Mouse (Mus musculus) heart, postnatal 0 days (tissue): ENCODE data around the gene Pbxip1. TPM values are rescaled to one million over a fixed set of nuclear protein-coding genes. Genes with fewer than 3 reads are reported as not detected.
A peak's percentile ranks its signal among the peaks of the same experiment; 100 is the strongest.

ENCODE experiments used
- ATAC-seq: fragments of 200-750 bp; cut with Nextera tagmentation; 2 replicates; pipeline ENCODE4 v1.8.0; 2017; ENCODE audit warnings: low read depth, moderate number of reproducible peaks, moderate library complexity; ENCODE audit not compliant: insufficient read depth
- DNase-seq: peaks from one replicate; pipeline ENCODE4 v3.0.0-alpha.2; 2016; ENCODE audit warnings: low spot score
- H3K27ac ChIP-seq: fragments of 300-500 bp; sonication (generic); 2 replicates; pipeline ENCODE4 v1.5.1; 2014; ENCODE audit warnings: low read depth, mild to moderate bottlenecking
- H3K27me3 ChIP-seq: fragments of 300-500 bp; sonication (generic); 2 replicates; pipeline ENCODE4 v1.6.1; 2014; ENCODE audit warnings: low read length, mixed read lengths; ENCODE audit not compliant: control insufficient read depth, insufficient read depth
- H3K36me3 ChIP-seq: fragments of 300-500 bp; sonication (generic); replicated peaks from 2 replicates; pipeline ENCODE4 v1.6.1; 2014; ENCODE audit warnings: low read length, mixed read lengths; ENCODE audit not compliant: control insufficient read depth, insufficient read depth
- H3K4me1 ChIP-seq: fragments of 300-500 bp; sonication (generic); 2 replicates; pipeline ENCODE4 v1.6.1; 2014; ENCODE audit warnings: antibody characterized with exemption; ENCODE audit not compliant: control insufficient read depth, insufficient read depth
- H3K4me2 ChIP-seq: fragments of 300-500 bp; sonication (generic); 2 replicates; pipeline ENCODE4 v1.6.1; 2014; ENCODE audit warnings: low read depth, mild to moderate bottlenecking, low read length, moderate library complexity
- H3K4me3 ChIP-seq: fragments of 300-500 bp; sonication (generic); 2 replicates; pipeline ENCODE4 v1.5.1; 2014; ENCODE audit warnings: low read depth, low read length
- H3K9ac ChIP-seq: fragments of 300-500 bp; sonication (generic); replicated peaks from 2 replicates; pipeline ENCODE4 v1.6.1; 2014; ENCODE audit warnings: low read depth, low read length, mixed read lengths
- H3K9me3 ChIP-seq: fragments of 300-500 bp; sonication (generic); replicated peaks from 2 replicates; pipeline ENCODE4 v1.6.1; 2016; ENCODE audit warnings: low read length; ENCODE audit not compliant: control insufficient read depth
- CTCF ChIP-seq: IDR thresholded peaks from 2 replicates; pipeline ENCODE4 v1.5.1; 2016; ENCODE audit warnings: antibody characterized with exemption, control low read depth, low read depth
- EP300 ChIP-seq: IDR thresholded peaks from 2 replicates; pipeline ENCODE4 v1.6.1; 2016; ENCODE audit warnings: antibody characterized with exemption, low read depth
- WGBS: fragments of 180-500 bp; shearing (Covaris S2); extraction: QIAGEN DNeasy Blood & Tissue Kit; methylation state at CpG from one replicate; pipeline ENCODE4 v1.1.7; 2014; 5-methylcytosine and 5-hydroxymethylcytosine counted together
- polyA plus RNA-seq: library from polyadenylated mRNA; unstranded; fragments of >200 nt; fragmentation: Nextera tagmentation; extraction: Ambion mirVana; gene quantifications from 2 replicates; pipeline ENCODE4 v1.2.1, GENCODE M21; 2015
- total RNA-seq: library from RNA; depleted of rRNA; stranded (reverse); fragments of >200 nt; gene quantifications from 2 replicates; pipeline ENCODE4 v1.2.3, GENCODE M21; 2014; ENCODE audit warnings: low replicate concordance; rRNA removed

Gene Pbxip1
- total RNA-seq (73.2 and 81.0 TPM in 2 replicates), polyA plus RNA-seq (75.7 and 84.4 TPM in 2 replicates)

GRCm38 (mm10) chr3:89436176-89437113 is at the start of gene Pbxip1:
Gene Pbxip1, plus strand, starts transcription at chr3:89436706.
- Histone ChIP-seq H3K9ac (peak within 1 kb of the TSS; percentile 68), H3K4me1 (peaks cover 23% of the 10 kb centered on the region; the same call in 1 of the 2 replicates), H3K27me3 (no peaks in the 10 kb centered on the region), H3K27ac (peak within 1 kb of the TSS; percentile 86), H3K36me3 (peaks cover 35% of the 10 kb centered on the region), H3K9me3 (no peaks in the 10 kb centered on the region), H3K4me2 (peak within 1 kb of the TSS; percentile 82), H3K4me3 (peak within 1 kb of the TSS; percentile 63)
- DNase-seq (peak; percentile 93), ATAC-seq (peak; percentile 88)
- TF ChIP-seq EP300 (no peak), CTCF (no peak)
- WGBS: 3% methylated on average over 16 of the region's 16 CpGs

DNA sequence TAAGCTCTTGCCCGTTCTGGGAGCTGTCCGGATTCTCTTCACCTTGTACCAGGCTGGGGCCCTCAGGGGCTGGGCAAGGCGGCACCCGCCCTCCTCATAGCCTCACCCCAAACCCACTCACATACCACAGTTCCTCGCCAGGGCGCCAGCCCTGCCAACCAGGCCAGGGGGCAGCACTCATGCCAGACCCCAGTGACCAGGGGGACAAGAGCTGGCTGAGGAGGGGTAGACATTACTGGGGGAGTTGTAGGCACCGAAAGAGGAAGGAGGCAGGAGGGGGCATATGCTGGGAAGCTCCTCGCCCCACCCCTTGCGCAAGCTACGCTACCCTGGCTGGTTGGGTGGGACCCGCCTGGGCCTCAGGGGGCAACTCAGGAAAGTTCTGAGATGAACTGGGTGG is 48.9 kb upstream of the Pbxip1 start:
- no peak for ATAC-seq
- no peaks in the 10 kb centered on the region for H3K27me3 ChIP-seq
- no peak for TF ChIP-seq CTCF
- no peak for TF ChIP-seq EP300
- H3K4me2 ChIP-seq: no peak overlapping the region
- no peak for DNase-seq
- no peak overlapping the region for H3K27ac ChIP-seq
- peaks cover 24% of the 10 kb centered on the region for H3K4me1 ChIP-seq
- no peaks in the 10 kb centered on the region for H3K36me3 ChIP-seq
- no peak overlapping the region for H3K9ac ChIP-seq
- WGBS: 93% methylated on average over 11 of the region's 11 CpGs
- no peak overlapping the region for H3K4me3 ChIP-seq
- H3K9me3 ChIP-seq: no peaks in the 10 kb centered on the region

- 71% methylated on average over 11 of the region's 11 CpGs for WGBS
- DNase-seq (no peak), ATAC-seq (no peak)
- peaks cover 24% of the 10 kb centered on the region for H3K4me1 ChIP-seq
- H3K27me3 ChIP-seq: no peaks in the 10 kb centered on the region
- no peaks in the 10 kb centered on the region for H3K9me3 ChIP-seq
- H3K36me3 ChIP-seq: no peaks in the 10 kb centered on the region
- H3K4me3 ChIP-seq: no peak overlapping the region
- H3K4me2 ChIP-seq: no peak overlapping the region
- no peak overlapping the region for H3K27ac ChIP-seq
- TF ChIP-seq CTCF: no peak
- no peak for TF ChIP-seq EP300
- H3K9ac ChIP-seq: no peak overlapping the region
Observed at GRCm38 (mm10) chr3:89388134-89388881, 48.2 kb upstream of the Pbxip1 start.

DNA sequence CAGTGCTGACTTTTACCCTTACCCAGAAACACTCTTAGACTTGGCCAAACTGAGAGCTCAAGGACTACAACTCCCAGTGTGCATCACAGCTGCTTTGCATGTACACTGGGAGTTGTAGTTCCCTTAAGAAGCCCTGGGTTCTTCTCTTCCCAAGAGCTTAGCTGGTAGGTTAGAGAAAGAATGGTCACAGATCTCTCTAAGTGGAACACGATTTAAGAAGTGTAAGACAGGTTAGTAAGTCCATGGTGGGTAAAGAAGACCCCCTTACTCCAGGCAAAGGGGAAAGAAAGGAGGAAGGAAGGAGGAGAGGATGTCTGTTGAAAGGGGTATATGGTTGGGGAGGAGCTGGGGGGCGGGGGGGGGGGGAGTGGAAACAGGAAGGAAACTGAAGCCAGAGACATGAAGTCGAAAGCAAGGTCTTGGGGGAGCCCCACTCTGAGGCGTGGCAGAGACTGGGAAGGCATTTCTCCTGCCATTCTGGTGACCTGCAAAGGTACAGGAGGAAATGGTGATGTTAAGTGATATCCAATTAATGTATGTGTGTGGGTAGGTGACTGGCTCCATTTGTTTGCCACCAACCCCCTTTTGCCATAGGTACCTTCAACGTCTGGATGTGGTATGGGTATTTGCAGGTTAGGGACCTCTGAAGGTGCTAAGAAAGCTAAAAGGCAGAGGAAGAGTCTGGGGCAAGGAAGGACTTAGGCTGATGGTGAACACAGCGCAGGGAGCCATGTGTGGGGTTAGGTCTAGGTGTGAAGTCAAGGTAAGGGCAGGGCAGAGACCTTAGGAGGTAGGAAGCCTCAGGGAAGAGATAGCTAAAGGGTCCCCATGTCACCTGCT is 47.4 kb upstream of the Pbxip1 start:
- H3K4me1 ChIP-seq: peaks cover 24% of the 10 kb centered on the region
- H3K27ac ChIP-seq: no peak overlapping the region
- no peaks in the 10 kb centered on the region for H3K27me3 ChIP-seq
- H3K36me3 ChIP-seq: no peaks in the 10 kb centered on the region
- H3K4me2 ChIP-seq: no peak overlapping the region
- WGBS: 61% methylated on average over 6 of the region's 6 CpGs
- ATAC-seq (no peak), DNase-seq (peak; percentile 41)
- H3K9ac ChIP-seq: no peak overlapping the region
- no peaks in the 10 kb centered on the region for H3K9me3 ChIP-seq
- H3K4me3 ChIP-seq: no peak overlapping the region
- TF ChIP-seq EP300 (no peak), CTCF (no peak)

DNA sequence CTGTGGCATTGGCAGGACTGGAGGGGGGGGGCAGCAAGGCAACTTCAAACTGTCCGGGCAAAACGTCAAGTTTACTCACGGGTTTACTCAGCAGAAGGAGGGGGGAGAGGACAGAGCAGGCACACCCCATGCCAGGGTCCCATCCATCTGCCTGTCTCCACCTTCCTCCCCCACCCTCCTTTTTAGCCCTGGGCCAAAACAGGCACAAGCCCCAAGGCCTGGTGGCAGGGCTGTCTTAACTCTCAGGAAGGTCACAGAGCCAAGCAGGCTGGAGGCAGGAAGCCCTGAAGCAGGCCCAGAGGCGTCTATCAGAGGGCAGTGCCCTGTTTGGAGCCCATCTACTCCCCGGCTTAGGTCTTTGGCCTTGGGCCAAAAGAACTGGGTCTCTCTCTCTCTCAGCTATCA is 46.4 kb upstream of the Pbxip1 start:
- Histone ChIP-seq H3K9me3 (no peaks in the 10 kb centered on the region), H3K27ac (peak overlapping the region; percentile 84), H3K4me1 (peaks cover 26% of the 10 kb centered on the region), H3K27me3 (no peaks in the 10 kb centered on the region), H3K4me2 (peak overlapping the region; percentile 100), H3K9ac (no peak overlapping the region), H3K36me3 (no peaks in the 10 kb centered on the region), H3K4me3 (no peak overlapping the region)
- DNase-seq: no peak
- TF ChIP-seq EP300: no peak
- no peak for TF ChIP-seq CTCF
- ATAC-seq: no peak
- 26% methylated on average over 5 of the region's 5 CpGs for WGBS
